In genomic region chr3:96560881-96561668, GRCm38 (mm10) we compare ENCODE assay signal across 8 mouse cellular contexts. TPM values are rescaled to one million over a fixed set of nuclear protein-coding genes. Genes with fewer than 3 reads are reported as not detected.
A peak's percentile ranks its signal among the peaks of the same experiment; 100 is the strongest.
DNase-seq lines count a peak whose midpoint lies in the region; ATAC-seq and TF ChIP-seq lines count a peak whose summit lies in the region.

No protein-coding gene starts in this region.

- peaks cover 28% of the 10 kb centered on the region for H3K36me3 ChIP-seq in ES-E14 (ENCODE audit: control insufficient read depth, insufficient read depth, low read length, poor library complexity, severe bottlenecking)
- peaks cover 24% of the 10 kb centered on the region for H3K36me3 ChIP-seq in hindbrain, embryonic 10.5 days
- H3K36me3 ChIP-seq in liver, embryonic 16.5 days (ENCODE audit: control insufficient read depth, insufficient read depth): peaks cover 21% of the 10 kb centered on the region

- 92% methylated on average over 9 of the region's 9 CpGs for WGBS in hindbrain, embryonic 10.5 days
- 70% methylated on average over 9 of the region's 9 CpGs for WGBS in liver, embryonic 16.5 days (ENCODE audit: insufficient replicate concordance)

- peak overlapping the region; percentile 60 to 89 for H3K4me3 ChIP-seq in ES-E14 (ENCODE audit: insufficient read depth in 1 of 2, low read depth in 1 of 2, low read length in 2 of 2, poor library complexity in 1 of 2, severe bottlenecking in 1 of 2)
- peak overlapping the region; percentile 75 for H3K4me3 ChIP-seq in hindbrain, embryonic 10.5 days
- H3K4me3 ChIP-seq in liver, embryonic 16.5 days (ENCODE audit: low read depth, low read length): peak overlapping the region; percentile 66

- H3K9me3 ChIP-seq in ES-E14 (ENCODE audit: control insufficient read depth, insufficient read depth, low read depth, low read length): no peaks in the 10 kb centered on the region
- no peaks in the 10 kb centered on the region for H3K9me3 ChIP-seq in hindbrain, embryonic 10.5 days
- no peaks in the 10 kb centered on the region for H3K9me3 ChIP-seq in liver, embryonic 16.5 days (replicated peaks; ENCODE audit: control insufficient read depth, low read length)

- peak; percentile 48 for DNase-seq in adrenal gland, postnatal 10 days
- DNase-seq in adrenal gland, postnatal 36 days: no peak
- no peak for DNase-seq in ES-E14 (ENCODE audit: low read depth, low spot score)
- DNase-seq in hindbrain, embryonic 10.5 days (ENCODE audit: low spot score): no peak
- DNase-seq in embryo, embryonic 9.5 days (ENCODE audit: extremely low spot score): no peak
- no peak for DNase-seq in cerebellum, adult 18-20 months
- DNase-seq in left cerebral cortex, postnatal 14 days (ENCODE audit: low spot score in 2 of 2): no peak

- H3K4me1 ChIP-seq in ES-E14 (ENCODE audit: control insufficient read depth in 2 of 2, insufficient read depth in 2 of 2, low read length in 2 of 2, poor library complexity in 1 of 2): peaks cover 9 to 17% of the 10 kb centered on the region in 2 experiments
- peaks cover 49% of the 10 kb centered on the region for H3K4me1 ChIP-seq in hindbrain, embryonic 10.5 days (replicated peaks)
- H3K4me1 ChIP-seq in liver, embryonic 16.5 days (ENCODE audit: control insufficient read depth, low read depth, low read length): peaks cover 42% of the 10 kb centered on the region

- peak overlapping the region; percentile 16; the same call in 1 of the 2 replicates for H3K9ac ChIP-seq in ES-E14 (ENCODE audit: insufficient read depth, low read depth, low read length, poor library complexity, severe bottlenecking)
- H3K9ac ChIP-seq in liver, embryonic 16.5 days (ENCODE audit: low read depth, low read length): peak overlapping the region; percentile 70; the same call in 1 of the 2 replicates

- ATAC-seq in liver, embryonic 16.5 days (ENCODE audit: low read depth): no peak

- H3K27ac ChIP-seq in ES-E14 (ENCODE audit: insufficient read depth, low read depth, low read length, poor library complexity, severe bottlenecking): no peak overlapping the region
- H3K27ac ChIP-seq in hindbrain, embryonic 10.5 days: no peak overlapping the region
- peak overlapping the region; percentile 15; the same call in 1 of the 2 replicates for H3K27ac ChIP-seq in liver, embryonic 16.5 days (ENCODE audit: low read length)

- peak overlapping the region; percentile 95 for H3K4me2 ChIP-seq in liver, embryonic 16.5 days (ENCODE audit: low read depth, low read length)

- no peaks in the 10 kb centered on the region for H3K27me3 ChIP-seq in hindbrain, embryonic 10.5 days (ENCODE audit: insufficient read depth, poor library complexity, severe bottlenecking)
- H3K27me3 ChIP-seq in liver, embryonic 16.5 days (ENCODE audit: control insufficient read depth, insufficient read depth, low read depth, low read length): no peaks in the 10 kb centered on the region

- intact Hi-C loops in left cerebral cortex, postnatal 14 days (cut with DNase I): no loop called here

- in situ Hi-C loops in ES-E14 (cut with MboI; ENCODE audit: low sequenced_read_pairs in 2 of 2, unreplicated experiment in 2 of 2): no loop called here

TF ChIP-seq in ES-E14, 5 proteins besides CTCF, POLR2A, EP300 and RAD21:
- TF ChIP-seq MAFK (IDR thresholded peaks at IDR 0.05; ENCODE audit: insufficient read depth, low read depth, low read length) (no peak), ZC3H11A (IDR thresholded peaks at IDR 0.05; ENCODE audit: borderline replicate concordance, low read depth, low read length) (no peak), HCFC1 (IDR thresholded peaks at IDR 0.05; ENCODE audit: borderline replicate concordance, insufficient read depth, low read length) (no peak), ZNF384 (IDR thresholded peaks at IDR 0.05; ENCODE audit: low read depth, low read length) (no peak), CHD2 (IDR thresholded peaks at IDR 0.05; ENCODE audit: low read depth, low read length) (no peak)

RNA-seq across cellular contexts. Expression of gene Txnip, which starts 3.3 kb away (rescaled TPM):
- 100 to 1,000 TPM; 601 to 945 TPM for total RNA-seq in adrenal gland, postnatal 10 days (2021)
- 100 to 1,000 TPM; 515 to 572 TPM for total RNA-seq in adrenal gland, postnatal 36 days (2021)
- 128 and 161 TPM in 2 replicates for total RNA-seq in ES-E14 (2012; rRNA removed)
- polyA plus RNA-seq in hindbrain, embryonic 10.5 days (2016; fragmentation: Nextera tagmentation; extraction: Ambion mirVana): 36.3 and 38.1 TPM in 2 replicates
- polyA plus RNA-seq in liver, embryonic 16.5 days (2015; fragmentation: Nextera tagmentation; extraction: Ambion mirVana): 49.3 and 51.2 TPM in 2 replicates
- 10 to 100 TPM; 26.9 to 36.8 TPM for total RNA-seq in left cerebral cortex, postnatal 14 days (2021)

RNA-seq across cellular contexts. Expression of gene Gm16253, which starts 15.7 kb away (rescaled TPM):
- total RNA-seq in adrenal gland, postnatal 10 days (2021): under 1 TPM in 1 of 2 experiments, not detected in 1; 0.61 TPM
- total RNA-seq in adrenal gland, postnatal 36 days (2021): not detected
- 1.8 and 2.0 TPM in 2 replicates for total RNA-seq in ES-E14 (2012; rRNA removed)
- polyA plus RNA-seq in hindbrain, embryonic 10.5 days (2016; fragmentation: Nextera tagmentation; extraction: Ambion mirVana): 0.55 and 0.93 TPM in 2 replicates
- polyA plus RNA-seq in liver, embryonic 16.5 days (2015; fragmentation: Nextera tagmentation; extraction: Ambion mirVana): 0.48 and 0.55 TPM in 2 replicates
- total RNA-seq in left cerebral cortex, postnatal 14 days (2021): not detected

RNA-seq across cellular contexts. Expression of gene Polr3gl, which starts 32.9 kb away (rescaled TPM):
- 10 to 100 TPM; 29.3 to 34.3 TPM for total RNA-seq in adrenal gland, postnatal 10 days (2021)
- total RNA-seq in adrenal gland, postnatal 36 days (2021): 10 to 100 TPM; 29.4 to 33.3 TPM
- 5.7 and 8.1 TPM in 2 replicates for total RNA-seq in ES-E14 (2012; rRNA removed)
- 25.3 and 29.4 TPM in 2 replicates for polyA plus RNA-seq in hindbrain, embryonic 10.5 days (2016; fragmentation: Nextera tagmentation; extraction: Ambion mirVana)
- 10.8 and 12.2 TPM in 2 replicates for polyA plus RNA-seq in liver, embryonic 16.5 days (2015; fragmentation: Nextera tagmentation; extraction: Ambion mirVana)
- total RNA-seq in left cerebral cortex, postnatal 14 days (2021): 10 to 100 TPM; 26.6 to 29.7 TPM

RNA-seq across cellular contexts. Expression of gene Ankrd34a, which starts 35.4 kb away (rescaled TPM):
- under 1 TPM; 0.54 to 0.55 TPM for total RNA-seq in adrenal gland, postnatal 10 days (2021)
- total RNA-seq in adrenal gland, postnatal 36 days (2021): 1 to 10 TPM in 1 of 2 experiments, under 1 TPM in 1; 0.95 to 1.0 TPM
- 0.67 and 1.1 TPM in 2 replicates for total RNA-seq in ES-E14 (2012; rRNA removed)
- polyA plus RNA-seq in hindbrain, embryonic 10.5 days (2016; fragmentation: Nextera tagmentation; extraction: Ambion mirVana): 0.92 and 1.5 TPM in 2 replicates
- 0.09 and 0.15 TPM in 2 replicates for polyA plus RNA-seq in liver, embryonic 16.5 days (2015; fragmentation: Nextera tagmentation; extraction: Ambion mirVana)
- total RNA-seq in left cerebral cortex, postnatal 14 days (2021): 10 to 100 TPM; 69.9 to 72.6 TPM

RNA-seq across cellular contexts. Expression of gene Hfe2, which starts 36.1 kb away (rescaled TPM):
- total RNA-seq in adrenal gland, postnatal 10 days (2021): 10 to 100 TPM; 14.0 to 29.6 TPM
- total RNA-seq in adrenal gland, postnatal 36 days (2021): not detected
- 1.0 and 1.2 TPM in 2 replicates for total RNA-seq in ES-E14 (2012; rRNA removed)
- polyA plus RNA-seq in hindbrain, embryonic 10.5 days (2016; fragmentation: Nextera tagmentation; extraction: Ambion mirVana): 0.89 and 2.2 TPM in 2 replicates
- 9.2 and 12.0 TPM in 2 replicates for polyA plus RNA-seq in liver, embryonic 16.5 days (2015; fragmentation: Nextera tagmentation; extraction: Ambion mirVana)
- total RNA-seq in left cerebral cortex, postnatal 14 days (2021): under 1 TPM; 0.18 to 0.42 TPM
